Mouse (Mus musculus): Measurements from ENCODE around the gene Tmem8b.
A peak's percentile ranks its signal among the peaks of the same experiment; 100 is the strongest.

The Tmem8b gene

GRCm38 (mm10) chr4:43713652-43714219 lies 45.0 kb downstream of the Tmem8b start:
- no peak for DNase-seq (ENCODE audit: low spot score in 2 of 2)

GRCm38 (mm10) chr4:43720491-43721228 lies 51.9 kb downstream of the Tmem8b start:
- no peak for DNase-seq (ENCODE audit: low spot score in 2 of 2)

- DNase-seq (ENCODE audit: low spot score in 2 of 2): no peak
These were observed 53.4 kb downstream of the Tmem8b start for GRCm38 (mm10) chr4:43722191-43722590.

- no peak for DNase-seq (ENCODE audit: low spot score in 2 of 2)
These were observed 56.0 kb downstream of the Tmem8b start for GRCm38 (mm10) chr4:43724764-43725163.

GRCm38 (mm10) chr4:43726228-43726993 lies 57.6 kb downstream of the Tmem8b start:
- DNase-seq (ENCODE audit: low spot score in 2 of 2): no peak

- peak in 1 of 2 experiments; percentile 34 for DNase-seq (ENCODE audit: low spot score in 2 of 2)
These were observed 58.2 kb downstream of the Tmem8b start, which contains the start of gene Hrct1 for GRCm38 (mm10) chr4:43726995-43727394. TSS of gene Hrct1 (plus strand) at chr4:43727188.

GRCm38 (mm10) chr4:43727718-43728575 lies 59.2 kb downstream of the Tmem8b start:
- DNase-seq (ENCODE audit: low spot score in 2 of 2): no peak

- DNase-seq (ENCODE audit: low spot score in 2 of 2): no peak
These were observed 59.8 kb downstream of the Tmem8b start for GRCm38 (mm10) chr4:43728576-43728954.

- DNase-seq (ENCODE audit: low spot score in 2 of 2): no peak
These were observed 60.4 kb downstream of the Tmem8b start for GRCm38 (mm10) chr4:43729126-43729525.

GRCm38 (mm10) chr4:43729794-43730550 lies 61.2 kb downstream of the Tmem8b start, which contains the start of gene Spaar:
TSS of gene Spaar (plus strand) at chr4:43730034.
- no peak for DNase-seq (ENCODE audit: low spot score in 2 of 2)

- DNase-seq (ENCODE audit: low spot score in 2 of 2): no peak
These were observed 62.1 kb downstream of the Tmem8b start for GRCm38 (mm10) chr4:43730750-43731297.

- no peak for DNase-seq (ENCODE audit: low spot score in 2 of 2)
These were observed 63.4 kb downstream of the Tmem8b start for GRCm38 (mm10) chr4:43732171-43732570.

GRCm38 (mm10) chr4:43733186-43733585 lies 64.4 kb downstream of the Tmem8b start:
- no peak for DNase-seq (ENCODE audit: low spot score in 2 of 2)

- no peak for DNase-seq (ENCODE audit: low spot score in 2 of 2)
These were observed 68.4 kb downstream of the Tmem8b start for GRCm38 (mm10) chr4:43737144-43737543.

GRCm38 (mm10) chr4:43738989-43739674 lies 70.4 kb downstream of the Tmem8b start:
- no peak for DNase-seq (ENCODE audit: low spot score in 2 of 2)

- no peak for DNase-seq (ENCODE audit: low spot score in 2 of 2)
These were observed 72.8 kb downstream of the Tmem8b start for GRCm38 (mm10) chr4:43741526-43741925.
